Mouse (Mus musculus) left cerebral cortex, adult 18-20 months (tissue): ENCODE measurements at regions not wholly inside any gene's neighbourhood (a gene's known extent, or its start where the extent isn't known, plus 50 kb on each side); places are given as distances from the start of the nearest gene placed in this dataset.
A peak's percentile ranks its signal among the peaks of the same experiment; 100 is the strongest.

Experiments used
- DNase-seq, 2 experiments: peaks; one replicate each; pipeline ENCODE4 v3.0.0; 2021 to 2022; ENCODE audit warnings: low spot score in 2 of 2, mixed read lengths in 1 of 2

DNA sequence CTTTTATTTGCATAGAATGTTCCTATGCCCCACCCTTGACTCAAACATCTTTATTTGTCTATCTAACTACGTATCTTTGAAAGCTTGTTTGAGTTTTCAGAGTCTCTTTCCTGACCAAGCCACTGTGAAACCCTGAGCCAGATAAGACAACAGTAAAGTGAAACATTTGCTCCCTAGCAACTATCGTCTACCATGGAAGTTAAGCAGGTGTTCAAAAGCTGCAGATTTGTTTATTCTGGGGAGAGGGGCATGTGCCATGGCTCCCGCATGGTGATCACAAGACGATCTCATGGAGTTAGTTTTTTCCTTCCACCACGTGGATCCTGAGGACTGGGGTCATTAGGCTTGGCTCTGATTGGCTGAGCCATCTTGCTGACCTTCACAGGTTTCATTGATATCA, 55.5 kb downstream of the Gm9972 start:
- no peak for DNase-seq

DNA sequence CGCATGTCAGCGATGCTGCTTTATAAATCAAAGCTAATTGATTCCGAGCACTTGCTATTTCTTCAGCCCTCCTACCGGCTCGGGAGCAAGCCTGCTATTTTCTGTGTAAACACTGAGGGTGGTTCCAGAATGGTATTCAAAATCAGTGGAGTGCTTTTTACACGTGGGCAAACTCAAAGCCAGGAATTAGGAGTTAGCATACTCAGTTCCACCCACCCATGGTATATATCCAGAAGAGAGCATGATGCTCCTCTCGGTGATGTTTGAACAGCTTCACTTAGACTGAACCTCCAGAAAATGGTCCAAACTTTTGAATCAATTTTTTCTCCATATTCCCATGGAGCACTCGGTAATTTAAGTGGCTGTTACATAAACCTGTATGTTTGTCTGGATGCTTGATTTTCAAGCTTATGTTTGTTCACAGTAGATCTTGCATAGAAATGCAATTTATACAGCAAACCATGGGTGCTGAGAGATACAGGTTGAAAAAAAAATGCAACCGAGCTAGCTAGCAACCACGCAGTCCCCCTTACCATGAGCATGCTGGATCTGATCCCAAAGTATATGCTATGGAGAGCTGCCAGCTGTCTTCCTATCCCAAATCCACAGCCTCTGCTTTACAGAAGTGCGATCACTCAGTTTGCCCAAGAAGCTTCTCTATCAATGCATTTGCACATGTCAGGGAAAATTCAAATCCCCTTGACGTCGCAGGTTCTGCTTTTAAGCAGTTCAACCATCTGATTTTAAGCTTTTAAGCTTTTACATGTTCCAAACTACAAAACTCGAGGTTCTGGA, 56.8 kb downstream of the Gm9972 start:
- peak; percentile 38 to 53 for DNase-seq

DNA sequence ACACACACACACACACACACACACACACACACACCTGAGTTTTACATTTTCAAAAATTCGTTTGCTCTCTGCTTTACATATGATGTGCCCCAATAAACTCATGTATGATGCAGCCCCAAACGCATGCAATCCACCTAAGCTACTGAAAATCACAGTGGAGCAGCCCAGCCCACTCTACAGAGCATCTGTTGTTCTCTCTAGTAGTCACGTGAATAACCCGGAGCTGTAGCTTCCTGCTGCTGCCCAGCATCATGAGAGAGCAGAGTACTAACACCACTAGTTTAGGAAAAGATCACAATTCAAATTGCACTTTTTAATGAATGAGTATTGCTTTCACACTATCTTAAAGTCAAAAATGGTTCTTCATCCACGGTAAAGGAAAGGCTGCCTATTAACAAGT, 56.7 kb upstream of the Atp10b start:
- DNase-seq, result no peak

DNA sequence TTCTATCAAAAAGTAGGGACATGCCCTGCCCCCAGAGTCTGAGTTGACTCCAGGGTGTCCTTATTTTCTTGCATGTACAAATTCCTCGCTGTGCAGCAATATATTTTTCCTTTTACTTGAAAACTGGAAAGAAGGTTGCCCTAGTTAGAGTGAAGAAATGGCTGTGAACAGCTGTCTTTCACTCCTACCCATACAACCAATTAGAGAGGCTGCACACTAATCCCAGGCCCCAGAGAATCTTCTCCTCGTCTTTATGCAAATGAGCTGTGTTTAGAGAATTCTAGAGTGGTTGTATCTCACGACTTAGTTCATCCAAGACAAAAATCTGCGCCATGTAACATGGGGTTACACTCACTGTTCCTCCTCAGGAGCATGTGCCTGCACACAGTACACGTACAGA, 53.7 kb upstream of the Atp10b start:
- DNase-seq, result peak in 1 of 2 experiments; percentile 23

GRCm38 (mm10) chr11:43098795-43099425, 50.8 kb upstream of the Atp10b start:
- DNase-seq, result peak in 1 of 2 experiments; percentile 44
